Mouse (Mus musculus) frontal cortex, postnatal 10 days (tissue): ENCODE results near the gene Timp4.

Experiments used
- DNase-seq, 2 experiments: peaks; one replicate each; pipeline ENCODE4 v3.0.0; 2022; ENCODE audit warnings: low spot score in 2 of 2, mixed read lengths in 1 of 2

The Timp4 gene

DNA sequence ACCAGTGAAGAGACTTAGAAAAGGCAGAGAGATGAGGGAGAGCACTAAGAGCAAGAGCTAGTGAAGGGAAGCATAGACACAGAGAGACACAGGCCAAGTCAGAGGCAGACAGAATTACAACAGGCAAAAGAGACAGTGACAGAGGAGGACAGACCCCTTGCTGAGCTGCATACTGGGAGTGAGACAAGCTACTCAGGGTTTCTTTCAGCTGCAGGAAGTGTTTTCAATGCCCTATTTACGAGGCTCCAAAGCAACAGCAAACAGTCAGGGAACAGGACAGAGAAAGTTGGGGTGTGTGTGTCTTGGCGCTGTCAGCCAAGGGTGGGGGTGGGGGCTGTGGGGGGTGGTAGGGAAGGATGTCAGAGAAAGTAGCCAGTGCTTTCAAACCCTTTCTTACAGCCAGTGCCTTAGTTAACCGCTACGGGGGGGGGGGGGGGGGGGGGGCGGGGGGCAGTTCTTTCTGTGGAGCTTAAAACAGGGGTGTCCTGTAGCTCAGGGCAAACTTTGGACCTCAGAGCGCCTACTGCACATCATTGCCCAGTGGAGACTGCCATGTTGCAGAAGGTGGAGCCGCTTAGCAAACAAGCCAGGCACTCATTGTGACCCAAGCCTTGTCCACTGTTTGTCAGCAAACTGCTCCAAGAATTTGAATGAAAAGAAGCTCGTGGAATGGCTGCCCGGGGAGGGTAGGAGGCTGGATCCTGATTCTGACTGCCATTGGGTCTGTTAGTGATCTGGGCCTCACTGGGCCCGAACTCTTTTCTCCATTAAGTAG lies at the start of gene Timp4:
Gene Timp4, minus strand, starts transcription at position 107 of the 775 bp plus-strand sequence.
- peak in 1 of 2 experiments; percentile 36 for DNase-seq

- no peak for DNase-seq
These were observed 41.9 kb upstream of the Timp4 start for GRCm38 (mm10) chr6:115293877-115294276.

GRCm38 (mm10) chr6:115292621-115293020 lies 40.6 kb upstream of the Timp4 start:
- DNase-seq: no peak

DNA sequence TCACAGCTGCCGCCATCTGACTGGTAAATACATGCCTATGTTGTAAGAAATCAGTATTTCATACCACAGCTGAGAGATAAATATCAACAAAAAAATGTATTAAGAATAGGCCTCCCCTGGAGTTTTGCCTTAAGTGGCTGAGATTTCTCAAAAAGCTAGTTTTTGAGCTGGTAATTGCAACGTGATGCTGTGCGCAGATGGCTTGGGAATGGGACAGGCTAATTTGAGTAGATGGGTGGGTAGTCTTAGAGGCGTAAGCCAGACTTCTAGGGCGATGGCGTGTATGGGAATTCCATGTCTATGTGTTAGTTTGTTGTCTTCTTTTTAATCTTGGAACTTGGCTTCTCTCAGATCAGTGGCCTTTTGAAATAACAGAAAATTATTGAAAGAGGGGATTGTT lies 39.8 kb upstream of the Timp4 start:
- DNase-seq: no peak

- DNase-seq: no peak
These were observed 39.1 kb upstream of the Timp4 start for GRCm38 (mm10) chr6:115291068-115291467.

DNA sequence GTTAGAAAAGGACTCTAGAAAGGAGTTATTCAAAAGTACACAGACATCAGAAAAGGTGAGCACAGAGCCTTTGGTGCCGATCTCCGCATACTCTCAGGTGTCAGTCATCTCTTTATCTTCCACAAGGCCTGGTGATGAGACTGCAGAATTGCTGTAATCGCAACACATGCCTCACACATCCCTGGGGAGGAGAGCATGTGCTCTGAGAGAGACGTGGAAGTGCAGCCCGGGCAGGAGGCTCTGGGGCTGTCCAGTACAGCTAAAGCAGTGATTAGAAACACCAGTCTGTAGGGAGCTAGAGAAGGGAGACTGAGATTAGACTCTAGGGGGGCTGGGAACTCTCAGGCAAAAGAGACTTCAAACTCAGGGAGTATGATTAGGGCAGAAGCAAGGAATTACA lies 38.6 kb upstream of the Timp4 start:
- no peak for DNase-seq

DNA sequence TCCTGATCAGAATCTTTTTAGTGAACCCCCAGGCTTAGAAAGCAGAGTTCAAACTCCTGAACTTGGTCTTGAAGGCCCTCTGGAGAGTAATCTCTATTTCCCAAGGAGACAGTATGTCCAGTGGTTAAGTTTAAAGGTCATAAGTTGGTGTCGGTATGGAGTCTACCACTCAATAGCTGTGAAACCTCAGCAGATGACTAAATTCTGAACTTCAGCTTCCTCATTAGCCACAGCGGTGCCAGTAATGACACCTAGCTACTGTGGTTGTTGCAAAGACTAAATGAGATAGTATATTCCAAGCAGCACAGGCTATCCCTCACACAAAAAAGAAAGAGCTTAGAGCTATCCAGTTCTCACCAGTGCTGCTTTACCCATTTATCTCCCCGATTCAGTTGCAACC lies 36.2 kb upstream of the Timp4 start:
- no peak for DNase-seq

GRCm38 (mm10) chr6:115286441-115286840 lies 34.4 kb upstream of the Timp4 start:
- DNase-seq: no peak

- no peak for DNase-seq
These were observed 32.1 kb upstream of the Timp4 start for GRCm38 (mm10) chr6:115284153-115284552.

GRCm38 (mm10) chr6:115279639-115280038 lies 27.6 kb upstream of the Timp4 start:
- DNase-seq: no peak

- DNase-seq: no peak
These were observed 26.1 kb upstream of the Timp4 start for GRCm38 (mm10) chr6:115278086-115278485.

DNA sequence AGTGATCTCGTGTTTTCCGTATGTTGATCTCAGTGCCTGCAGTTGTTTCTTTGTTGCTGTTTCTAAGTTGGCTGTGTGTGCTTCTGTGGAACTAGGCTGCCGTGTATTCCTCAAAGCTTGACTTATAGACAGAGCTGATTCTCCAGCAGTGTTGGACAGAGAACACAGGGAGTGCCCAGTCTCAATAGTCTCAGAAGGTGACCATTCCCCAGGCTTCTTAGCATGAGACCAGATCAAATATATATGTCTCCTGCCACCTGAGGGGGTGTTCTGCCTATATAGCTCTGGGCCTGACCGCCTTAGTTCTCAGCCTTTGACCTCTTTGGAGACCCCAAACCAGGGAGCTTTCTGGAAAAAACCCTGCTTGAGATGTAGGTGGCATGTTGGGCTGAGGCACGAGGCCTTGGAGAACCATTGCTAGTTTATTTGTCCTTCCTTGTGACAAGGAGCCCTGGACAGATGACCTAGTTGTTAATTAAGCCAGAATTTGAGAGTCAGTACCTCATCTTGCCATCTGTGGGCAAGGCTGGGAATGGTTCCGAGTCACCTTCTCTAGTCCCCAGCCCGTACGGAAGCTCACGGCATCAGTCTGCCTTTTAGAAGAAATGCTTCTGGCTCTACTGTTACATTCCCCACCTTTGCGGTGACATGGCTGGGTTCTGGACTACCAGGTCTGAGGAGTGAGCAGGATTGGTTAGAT lies 23.3 kb upstream of the Timp4 start:
- no peak for DNase-seq

GRCm38 (mm10) chr6:115274705-115275104 lies 22.7 kb upstream of the Timp4 start:
- no peak for DNase-seq

DNA sequence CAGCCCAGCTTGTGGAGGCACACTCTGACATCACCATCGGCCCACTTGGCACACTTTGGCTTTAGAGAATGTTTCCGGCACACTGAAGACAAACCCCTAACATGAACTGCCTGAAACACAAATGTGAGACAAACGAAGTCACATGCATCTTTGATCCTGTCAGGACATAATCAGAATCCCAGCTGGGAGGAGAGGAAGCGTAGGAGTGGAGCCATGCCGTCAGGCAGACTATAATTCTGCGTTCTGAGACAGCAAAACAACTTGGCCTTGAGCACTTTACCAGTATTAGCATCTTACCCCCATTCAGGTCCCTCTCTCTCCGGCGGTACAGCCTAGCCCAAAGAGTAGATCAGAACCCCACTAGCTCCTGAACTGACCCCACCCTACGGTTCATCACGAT lies 21.3 kb upstream of the Timp4 start:
- no peak for DNase-seq

DNA sequence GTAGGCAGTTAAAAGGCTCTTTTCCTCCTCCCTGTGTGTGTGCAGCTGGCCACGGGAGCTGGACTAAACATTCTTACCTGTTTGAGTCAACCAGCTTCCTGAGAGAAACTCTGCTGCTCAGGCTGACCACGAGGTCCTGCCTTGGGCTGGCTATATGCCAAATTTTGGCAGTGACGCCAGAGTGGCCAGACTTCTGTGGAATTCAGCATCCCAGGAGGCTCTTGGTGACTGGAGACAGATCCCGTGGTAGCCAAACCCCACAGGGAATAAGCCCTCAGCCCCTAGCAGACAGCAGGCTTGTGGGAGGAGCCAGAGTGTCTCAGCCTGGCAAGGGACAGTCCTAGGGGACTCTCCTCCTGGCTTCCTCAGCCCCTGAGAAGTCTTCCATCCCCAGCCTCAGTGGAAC lies 19.9 kb upstream of the Timp4 start:
- DNase-seq: no peak

DNA sequence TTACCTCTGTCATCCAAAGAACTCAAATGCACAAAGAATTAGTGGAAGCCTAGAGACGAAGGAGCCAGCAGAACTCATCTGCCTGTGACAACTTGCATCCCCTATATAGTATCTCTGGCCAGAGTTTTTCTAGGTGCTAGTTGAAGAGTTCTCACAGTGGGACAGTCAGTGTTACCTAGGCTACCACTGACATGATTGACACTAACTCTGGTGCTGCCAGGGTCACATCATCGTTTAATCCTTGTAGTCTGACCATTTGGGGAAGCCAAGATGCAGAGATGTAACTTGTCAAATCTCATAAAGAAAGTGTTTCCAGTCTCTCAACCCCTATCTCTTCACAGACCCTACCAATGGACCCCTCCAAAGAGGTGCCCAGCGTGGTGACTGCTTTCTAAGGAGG lies 19.3 kb upstream of the Timp4 start:
- no peak for DNase-seq

- no peak for DNase-seq
These were observed 18.1 kb upstream of the Timp4 start for GRCm38 (mm10) chr6:115270085-115270484.

DNA sequence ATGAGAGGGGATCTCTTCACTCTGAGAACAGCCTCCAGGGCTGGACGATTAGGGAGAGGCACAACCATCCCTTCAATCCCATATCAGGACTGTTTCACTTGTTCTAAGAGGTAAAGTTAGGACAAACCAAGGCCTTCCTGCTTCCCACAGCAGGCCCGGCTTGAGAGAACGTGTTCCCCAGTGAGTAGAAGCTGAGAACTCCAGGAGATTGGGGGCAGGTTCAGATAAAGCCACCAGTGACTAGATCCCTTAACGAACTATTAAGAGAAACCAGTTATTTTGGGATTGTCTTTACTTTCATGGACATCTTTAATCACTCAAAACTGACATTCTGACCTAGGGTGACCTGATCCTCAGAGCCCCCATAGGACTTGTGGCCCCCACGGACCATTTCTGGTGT lies 17.6 kb upstream of the Timp4 start:
- no peak for DNase-seq

DNA sequence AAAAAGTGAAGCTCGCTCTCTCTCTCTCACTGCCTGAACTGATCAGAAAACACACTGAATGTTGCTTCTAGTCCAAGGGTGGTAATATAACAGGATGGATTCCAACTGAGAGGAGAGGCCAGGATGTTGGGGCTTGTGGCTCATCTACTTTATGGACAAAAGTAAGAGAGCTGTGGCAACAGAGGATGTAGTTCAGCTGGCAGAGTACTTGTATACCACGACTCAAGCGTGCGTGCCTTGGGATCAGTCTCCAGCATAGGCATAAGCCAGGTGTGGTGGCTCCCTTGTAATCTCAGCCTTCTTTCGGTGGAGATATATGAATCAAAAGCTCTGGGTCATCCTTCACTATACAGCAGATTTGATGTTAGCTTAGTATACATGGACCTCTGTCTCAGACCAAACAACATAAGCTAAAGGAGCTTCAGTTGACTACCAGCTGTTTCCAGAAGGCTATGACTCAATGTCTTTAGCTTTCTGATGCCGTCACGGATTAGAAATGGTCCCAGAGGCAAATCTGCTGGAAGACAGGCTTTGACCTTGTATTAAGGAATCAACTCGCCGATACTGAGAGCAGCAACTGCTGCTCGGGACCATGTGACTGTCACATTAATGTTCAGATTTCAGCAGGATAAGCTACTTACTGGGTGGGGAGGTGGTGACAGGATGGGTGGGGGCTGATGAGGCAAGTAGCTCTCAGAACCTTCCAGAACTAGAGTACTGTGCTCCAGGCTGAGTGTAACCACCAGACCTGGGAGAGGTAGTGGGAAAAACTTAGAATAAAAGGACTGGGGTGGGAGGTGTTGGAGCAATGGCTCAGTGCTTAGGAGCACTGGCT lies 16.8 kb upstream of the Timp4 start:
- DNase-seq: no peak

DNA sequence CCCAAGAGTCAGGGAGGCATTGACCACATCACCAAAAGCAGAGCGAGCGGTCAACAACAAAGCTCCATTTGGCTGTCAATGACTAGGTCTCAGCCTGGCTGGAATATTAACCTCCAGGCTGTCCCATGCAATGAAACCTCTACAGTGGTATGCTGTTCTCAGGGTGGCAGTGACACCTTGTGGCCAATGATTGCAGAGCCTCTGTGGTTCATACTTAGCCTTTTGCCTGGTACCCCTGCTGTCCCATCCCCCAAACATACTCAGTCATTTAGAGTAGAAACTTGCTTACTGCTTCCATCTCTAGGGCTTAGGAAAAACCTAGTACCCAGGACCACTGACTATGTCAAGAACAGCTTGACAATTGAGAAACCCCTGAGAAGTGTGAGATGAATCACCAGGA lies 15.9 kb upstream of the Timp4 start:
- peak; percentile 34 to 78 for DNase-seq

- no peak for DNase-seq
These were observed 14.8 kb upstream of the Timp4 start for GRCm38 (mm10) chr6:115266791-115267190.

- no peak for DNase-seq
These were observed 8.5 kb upstream of the Timp4 start for GRCm38 (mm10) chr6:115260507-115260906.
